Mouse (Mus musculus) cerebellum, adult 18-20 months (tissue): ENCODE measurements around the gene Hist1h2bj.
A peak's percentile ranks its signal among the peaks of the same experiment; 100 is the strongest.
"Not testable (repeated sequence)": the region's sequence is repeated elsewhere in the genome, so short reads cannot be mapped to it uniquely, and the experiment has no call there.

ENCODE experiments used
- DNase-seq, 2 experiments: peaks; one replicate each; pipeline ENCODE4 v3.0.0; 2021

Gene Hist1h2bj

DNA sequence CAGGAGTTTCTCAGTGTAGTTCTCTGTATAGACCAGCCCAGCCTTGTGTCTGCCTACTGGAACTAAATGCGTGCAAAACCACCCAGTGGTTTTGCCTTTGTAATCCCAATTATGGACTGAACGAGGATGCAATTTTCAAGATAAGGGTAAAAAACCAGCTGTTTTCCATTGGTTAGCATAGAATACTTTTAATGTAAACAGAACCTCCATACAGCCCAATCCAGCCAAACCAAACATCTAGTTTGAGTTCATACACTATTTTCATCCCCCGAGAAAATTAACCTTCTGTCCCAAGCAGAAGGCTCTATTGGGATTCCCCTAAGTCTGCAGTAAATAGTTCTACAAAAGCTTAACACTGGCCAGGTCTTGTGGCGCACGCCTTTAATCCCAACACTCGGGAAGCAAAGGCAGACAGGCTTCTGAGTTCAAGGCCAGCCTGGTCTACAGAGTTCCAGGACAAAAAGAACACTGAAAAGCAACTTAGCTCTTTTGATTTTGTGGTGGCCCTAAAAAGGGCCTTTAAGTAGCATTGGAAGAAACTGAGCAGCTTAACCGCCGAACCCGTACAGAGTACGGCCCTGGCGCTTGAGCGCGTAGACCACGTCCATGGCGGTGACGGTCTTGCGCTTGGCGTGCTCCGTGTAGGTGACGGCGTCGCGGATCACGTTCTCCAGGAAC is 2.4 kb upstream of the Hist1h2bj start:
- peak in 1 of 2 experiments; percentile 9 for DNase-seq

DNA sequence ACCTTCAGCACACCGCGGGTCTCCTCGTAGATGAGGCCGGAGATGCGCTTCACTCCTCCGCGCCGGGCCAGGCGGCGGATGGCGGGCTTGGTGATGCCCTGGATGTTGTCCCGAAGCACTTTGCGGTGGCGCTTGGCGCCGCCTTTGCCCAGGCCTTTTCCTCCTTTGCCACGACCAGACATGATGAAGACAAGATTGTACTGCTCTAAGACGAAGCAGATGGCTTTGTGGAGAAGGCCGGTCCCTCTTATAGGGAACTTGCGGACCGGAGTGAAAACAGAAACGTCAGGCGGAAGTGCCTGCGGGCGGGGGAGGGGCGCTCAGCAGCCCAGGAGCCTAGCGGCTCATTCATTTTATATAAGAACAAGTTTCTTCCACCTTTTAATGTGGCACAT is 1.9 kb upstream of the Hist1h2bj start, which contains the start of gene Hist1h4i:
Gene Hist1h4i, minus strand, starts transcription at position 221 of the 395 bp plus-strand sequence.
- DNase-seq = peak; percentile 92 to 95

DNA sequence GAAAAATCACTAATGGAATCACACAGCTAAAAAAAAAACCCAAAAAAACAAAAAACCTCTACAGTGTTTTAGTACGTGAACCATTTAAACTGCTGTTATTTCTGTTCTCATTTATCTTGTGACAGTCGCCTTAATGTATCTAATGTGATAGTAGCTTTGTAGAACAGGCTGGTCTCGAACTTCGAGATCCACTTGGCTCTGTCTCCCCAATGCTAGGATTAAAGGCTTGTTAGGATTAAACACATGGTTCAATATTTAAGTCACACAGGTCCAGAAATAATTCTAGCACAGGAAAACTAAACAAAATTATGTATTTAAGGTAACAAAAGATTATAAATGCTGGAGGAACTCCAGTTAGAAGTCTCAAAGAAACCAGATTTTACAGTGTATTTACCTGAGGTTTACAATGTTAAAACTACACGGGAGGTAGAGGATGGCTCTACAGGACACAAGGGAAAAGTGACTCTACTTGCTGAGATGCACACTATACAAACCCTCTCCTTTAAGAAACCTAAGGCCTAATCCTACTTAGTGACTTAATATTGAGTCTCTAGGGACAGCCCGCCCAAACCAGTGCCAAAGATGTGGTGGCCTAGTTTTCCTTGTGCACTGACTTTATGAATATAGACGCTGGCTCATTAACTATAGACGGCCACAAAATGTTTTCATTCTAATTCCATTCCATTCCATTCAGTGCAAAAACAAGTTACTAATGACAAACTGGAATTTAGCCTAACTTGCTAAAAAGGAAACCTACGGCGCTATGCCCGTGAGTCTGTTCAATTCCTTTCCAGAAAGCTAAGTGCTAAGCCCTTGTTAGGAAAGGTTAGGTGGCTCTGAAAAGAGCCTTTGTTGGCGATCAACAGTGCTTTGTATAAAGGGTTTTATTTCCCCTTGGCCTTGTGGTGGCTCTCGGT is 1.1 kb upstream of the Hist1h2bj start:
- no peak for DNase-seq

DNA sequence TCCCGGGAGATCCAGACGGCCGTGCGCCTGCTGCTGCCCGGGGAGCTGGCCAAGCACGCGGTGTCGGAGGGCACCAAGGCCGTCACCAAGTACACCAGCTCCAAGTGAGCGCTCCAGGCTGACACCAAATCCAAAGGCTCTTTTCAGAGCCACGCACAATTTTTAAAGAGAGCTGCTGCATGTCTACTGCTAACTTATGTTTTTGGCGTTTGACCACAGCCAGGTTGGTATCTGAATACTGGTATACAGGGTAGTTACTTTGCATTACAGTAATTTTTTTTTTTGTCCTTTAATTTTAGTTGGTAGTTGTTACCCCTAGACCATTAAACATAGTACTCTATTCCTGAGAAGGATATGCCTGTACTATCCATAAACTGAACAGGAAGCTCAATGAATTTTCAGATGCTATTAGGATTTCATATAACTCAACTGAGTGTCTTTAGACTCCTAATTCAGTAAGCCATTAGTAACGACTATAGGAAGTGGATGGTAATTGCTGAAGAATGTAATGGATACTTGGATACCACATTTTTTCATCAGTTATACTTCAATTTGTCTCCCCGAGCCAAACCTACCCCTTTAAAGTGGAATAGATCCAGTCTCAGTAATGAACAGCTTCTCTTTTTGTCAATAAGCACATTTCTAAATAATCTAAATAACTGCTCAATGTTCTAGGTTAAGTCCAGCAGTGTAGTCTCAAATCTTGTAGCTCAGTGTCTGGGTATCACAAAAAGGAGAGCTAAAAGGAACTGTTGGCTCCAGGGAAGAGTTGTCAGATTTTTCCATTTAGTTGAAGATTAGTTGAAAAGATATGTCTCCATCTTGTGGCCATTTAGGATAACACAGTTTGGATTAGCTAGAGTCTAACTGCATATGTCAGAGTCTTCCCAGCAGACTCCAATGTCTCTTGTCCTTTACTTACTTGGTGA is 753 bp downstream of the Hist1h2bj start:
- no peak for DNase-seq

DNA sequence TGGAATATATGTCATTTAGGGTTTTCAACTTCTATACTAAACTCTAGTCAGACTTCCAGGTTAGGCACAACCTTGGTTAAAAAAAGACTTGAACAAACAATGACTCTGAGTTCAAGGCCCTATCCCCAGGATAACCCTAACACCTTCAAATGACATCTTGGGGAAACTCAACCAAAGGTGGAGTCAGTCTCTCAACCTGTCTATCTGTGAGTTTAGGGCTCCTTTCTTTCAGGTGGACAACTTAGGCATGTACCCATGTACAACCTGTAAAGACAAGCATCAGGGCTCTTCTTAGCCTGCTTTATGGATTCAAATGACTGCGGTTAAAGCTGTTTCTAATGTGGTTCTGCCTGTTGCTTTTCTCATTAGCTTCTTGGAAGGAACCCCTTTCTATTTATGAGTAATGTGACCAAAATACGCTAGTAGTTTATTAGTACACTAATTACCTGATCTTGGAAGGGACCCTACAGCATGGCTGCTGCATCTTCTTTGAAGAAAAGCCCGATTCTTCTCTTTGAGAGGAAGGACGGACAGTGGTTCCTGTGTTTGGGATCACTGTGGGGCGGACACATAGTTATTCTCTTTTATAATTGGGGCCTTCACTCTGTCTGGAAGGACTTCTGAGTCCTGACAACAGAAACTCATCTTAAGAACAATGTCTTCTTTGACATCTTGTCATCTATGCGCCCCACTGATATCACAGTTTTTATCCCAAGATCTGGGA is 1.6 kb downstream of the Hist1h2bj start:
- DNase-seq = no peak

DNA sequence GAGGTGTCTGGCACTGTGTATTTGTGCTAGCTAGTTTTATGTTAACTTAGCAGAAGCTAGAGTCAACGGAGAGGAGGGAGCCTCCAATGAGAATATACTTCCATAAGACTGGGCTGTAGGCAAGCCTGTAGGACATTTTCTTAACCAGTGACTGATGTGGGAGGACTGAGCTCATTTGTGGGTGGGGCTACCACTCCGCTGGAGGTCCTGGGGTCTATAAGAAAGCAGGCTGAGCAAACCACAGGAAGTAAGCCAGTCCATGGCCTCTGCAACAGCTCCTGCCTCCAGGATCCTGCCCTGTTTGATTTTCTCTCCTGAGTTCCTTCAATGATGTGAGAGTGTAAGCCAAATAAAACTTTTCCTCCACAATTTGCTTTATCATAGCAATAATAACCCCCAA is 2.3 kb downstream of the Hist1h2bj start:
- no peak for DNase-seq

DNA sequence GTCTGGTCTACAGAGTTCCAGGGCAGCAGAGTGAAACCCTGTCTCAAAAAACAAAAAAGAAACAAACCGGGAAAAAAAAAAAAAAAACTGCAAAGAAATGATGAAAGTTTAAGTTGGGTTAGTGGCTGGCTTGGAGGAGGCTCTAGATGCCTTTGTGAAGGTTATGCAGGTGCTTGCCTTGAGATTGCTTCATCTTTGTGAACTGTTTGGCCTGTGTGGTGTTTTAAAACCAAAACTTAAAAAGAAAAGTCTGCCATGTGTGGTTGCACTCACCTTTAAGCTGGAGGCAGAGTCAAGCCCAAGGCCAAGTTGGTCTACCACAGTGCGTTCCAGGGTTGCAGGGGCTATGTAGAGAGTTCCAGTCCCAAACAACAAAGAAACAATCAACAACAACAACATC is 6.0 kb downstream of the Hist1h2bj start:
- no peak for DNase-seq

DNA sequence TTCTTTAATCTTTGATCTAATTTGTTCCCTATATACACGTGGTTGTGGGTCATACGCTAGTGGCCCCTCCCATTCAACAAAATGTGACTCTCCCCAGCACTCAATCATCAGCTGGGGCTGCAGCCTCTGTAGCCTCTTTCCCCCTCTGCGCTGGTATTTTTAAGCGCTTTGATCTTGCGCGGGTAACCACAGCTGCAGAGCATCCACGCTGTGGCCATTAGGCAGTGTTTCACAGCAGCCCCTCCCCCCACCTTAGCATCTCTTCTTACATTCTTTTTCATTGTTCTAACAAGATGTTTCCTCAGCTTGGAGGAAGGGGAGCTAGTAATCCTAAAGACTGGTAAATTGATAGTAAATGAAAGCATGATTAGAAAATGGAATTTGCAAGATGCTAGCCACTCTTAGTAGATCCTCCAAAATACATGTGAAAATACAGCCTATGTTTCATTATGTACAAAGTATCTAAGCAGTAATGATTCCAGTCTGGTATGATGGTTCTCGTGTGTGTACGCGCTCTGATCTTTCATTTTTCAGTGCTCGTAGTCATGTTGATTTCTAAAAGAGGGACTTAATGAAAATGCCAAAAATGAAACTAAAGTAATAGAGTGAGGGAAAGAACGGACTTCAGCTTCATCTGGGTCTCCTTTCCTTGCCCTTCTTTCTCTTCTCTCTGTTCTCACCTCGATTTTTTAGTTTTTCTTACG is 6.9 kb downstream of the Hist1h2bj start:
- no peak for DNase-seq

DNA sequence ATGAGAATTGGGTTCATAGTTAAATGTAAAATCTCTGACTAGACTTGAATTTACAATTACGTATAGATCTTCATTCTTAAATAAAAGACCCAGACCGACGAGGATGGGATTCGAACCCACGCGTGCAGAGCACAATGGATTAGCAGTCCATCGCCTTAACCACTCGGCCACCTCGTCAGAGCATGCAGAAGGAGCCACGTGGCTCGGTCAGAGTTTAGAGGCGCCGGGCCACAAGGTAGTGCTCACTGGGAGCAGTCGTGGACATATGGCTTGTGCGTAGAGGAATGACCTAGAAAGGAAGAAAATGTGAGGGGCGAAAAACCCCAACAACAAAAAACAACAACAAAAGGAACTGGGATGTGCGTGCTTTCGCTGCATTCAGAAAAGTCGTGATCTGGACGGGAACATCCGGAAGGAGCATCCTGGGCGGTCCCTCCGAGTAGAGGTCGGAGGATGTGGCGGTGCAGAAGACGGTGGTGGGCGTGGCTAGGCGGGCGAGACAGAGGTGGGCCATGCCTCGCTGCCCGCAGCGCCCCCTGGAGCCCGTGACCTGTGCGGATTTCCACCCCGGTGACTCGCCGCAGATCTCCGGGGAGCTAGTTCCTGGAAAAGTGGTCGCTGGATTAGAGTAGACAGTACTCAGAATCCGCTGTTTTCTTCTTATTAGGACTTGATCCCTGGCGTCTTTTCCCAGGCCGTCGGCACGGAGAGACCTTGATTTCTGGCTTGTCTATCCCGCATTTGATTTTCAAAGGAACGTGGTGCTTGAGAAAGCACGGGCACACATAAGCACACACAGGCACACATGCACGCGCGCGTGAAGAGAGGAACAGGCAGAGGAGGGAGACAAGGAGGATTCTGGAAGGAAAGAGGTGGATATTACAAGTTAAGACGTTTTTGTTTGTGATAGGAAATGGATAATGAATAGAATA is 7.8 kb downstream of the Hist1h2bj start:
- peak; percentile 66 for DNase-seq

DNA sequence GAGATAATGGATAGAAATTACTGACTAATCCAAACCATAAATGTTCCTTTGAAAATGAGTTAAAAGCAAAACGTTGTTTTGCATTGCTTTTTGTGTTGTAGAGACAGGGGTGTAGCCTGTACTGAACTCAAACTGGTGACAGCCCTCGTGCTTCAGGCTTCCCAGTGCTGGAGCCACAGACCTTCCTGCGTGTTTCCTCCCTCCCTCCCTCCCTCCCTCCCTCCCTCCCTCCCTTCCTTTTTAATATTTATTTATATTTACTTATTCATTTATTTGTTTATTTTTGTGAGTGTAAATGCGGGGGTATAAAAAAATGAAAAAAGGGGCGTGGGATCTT is 8.5 kb downstream of the Hist1h2bj start:
- DNase-seq = no peak

DNA sequence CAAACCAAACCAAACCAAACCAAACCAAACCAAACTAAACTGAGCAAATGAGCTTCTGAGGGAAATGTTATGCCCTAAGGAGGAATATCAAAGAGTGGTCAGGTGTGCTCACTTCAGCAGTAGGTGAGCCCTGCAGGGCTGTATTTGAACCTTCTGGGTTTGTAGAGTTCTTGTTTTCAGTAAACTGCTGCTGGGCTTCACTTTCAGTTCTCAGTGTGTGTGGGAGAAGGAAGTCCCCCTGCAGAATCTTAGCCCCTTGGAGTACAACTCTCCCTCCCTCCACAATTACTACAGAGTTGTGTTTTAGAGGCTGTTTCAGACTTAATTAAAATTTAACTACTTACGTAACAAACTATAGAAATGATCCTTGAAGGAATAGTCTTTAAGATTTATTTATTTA is 10.7 kb downstream of the Hist1h2bj start:
- DNase-seq = no peak

DNA sequence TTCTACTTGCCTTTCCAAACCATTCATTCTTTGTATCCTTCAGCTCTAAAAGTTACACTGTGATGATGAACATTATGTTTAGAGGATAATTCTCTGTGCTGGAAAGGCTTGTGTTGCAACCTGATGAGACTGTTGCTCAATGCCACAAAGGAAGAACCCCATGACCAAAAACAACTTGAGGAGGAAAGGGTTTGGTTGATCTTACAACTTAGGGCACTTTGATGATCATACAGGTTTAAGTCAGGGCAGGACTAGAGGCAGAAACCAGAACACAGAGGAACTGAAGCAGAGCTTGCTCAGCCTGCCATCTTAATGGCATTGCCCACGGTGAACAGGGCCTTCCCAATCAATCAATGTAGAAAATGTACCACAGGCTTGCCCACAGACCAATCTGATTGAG is 18.4 kb downstream of the Hist1h2bj start:
- no peak for DNase-seq

DNA sequence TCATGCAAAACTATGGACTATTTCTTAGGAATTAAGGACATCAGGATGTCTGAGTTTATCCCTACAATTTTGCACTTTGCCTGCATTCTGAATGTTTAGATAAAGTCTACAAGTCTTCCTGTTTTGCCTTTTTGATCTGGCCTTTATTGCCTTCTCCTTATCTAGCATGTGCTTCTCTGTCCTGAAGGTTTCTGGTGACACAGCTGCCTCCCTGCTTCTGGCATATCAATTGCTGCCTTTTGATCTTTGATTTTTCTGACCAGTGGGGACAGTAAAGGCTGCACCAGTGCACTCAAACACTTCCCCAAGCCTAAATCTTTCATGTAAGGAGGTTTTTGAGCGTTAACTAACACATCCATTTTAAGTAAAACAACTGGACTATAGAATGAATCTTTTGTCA is 20.5 kb downstream of the Hist1h2bj start:
- no peak for DNase-seq

DNA sequence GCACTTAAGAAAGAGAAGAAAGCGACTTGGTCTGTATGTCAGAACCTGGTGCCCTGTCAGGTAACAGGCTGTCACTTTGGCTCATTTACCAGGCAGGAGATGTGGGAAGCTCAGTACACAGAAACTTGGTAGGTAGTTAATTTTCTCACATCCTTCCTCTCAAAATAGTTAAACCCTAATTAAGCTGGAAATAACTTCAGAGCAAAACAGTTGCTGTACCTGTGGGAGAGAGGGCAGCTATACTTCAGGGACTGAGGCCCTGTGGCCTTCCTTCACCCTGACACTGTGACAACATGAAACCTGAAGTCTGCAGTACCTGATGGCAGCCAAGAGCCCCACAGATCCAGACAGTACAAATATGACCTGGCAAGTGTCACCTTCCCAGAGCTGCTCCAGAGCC is 41.1 kb downstream of the Hist1h2bj start, which contains the start of gene Vmn1r188:
Gene Vmn1r188, plus strand, starts transcription at position 301 of the 400 bp plus-strand sequence.
- not testable (repeated sequence) for DNase-seq
